Mouse (Mus musculus) colon, adult 2 months (tissue): ENCODE measurements around the gene Gm10750. TPM values are rescaled to one million over a fixed set of nuclear protein-coding genes. Genes with fewer than 3 reads are reported as not detected.

ENCODE experiments used
- polyA plus RNA-seq: library from polyadenylated mRNA; depleted of rRNA; stranded (reverse); fragments of >200 nt; gene quantifications from 2 replicates; pipeline ENCODE4 v1.2.3, GENCODE M21; 2012; rRNA removed

Gm10750 gene
- polyA plus RNA-seq: not detected in 2 replicates

GRCm38 (mm10) chr2:149017137-149017536 is at the start of gene Gm10750:
TSS of gene Gm10750 (minus strand) at chr2:149017237.

GRCm38 (mm10) chr2:149003151-149003550 is 13.9 kb downstream of the Gm10750 start, which contains the start of gene Gm1330:
TSS of gene Gm1330 (minus strand) at chr2:149003251.

Other genes with a start within 250 kb of the Gm10750 start
- not detected in 2 replicates for gene Cst11, start 245.7 kb downstream of the Gm10750 start, polyA plus RNA-seq
- gene 8030411F24Rik, start 235.2 kb downstream of the Gm10750 start, polyA plus RNA-seq: not detected in 2 replicates
- not detected in 2 replicates for gene Cst12, start 227.9 kb downstream of the Gm10750 start, polyA plus RNA-seq
- gene Cst8, start 218.5 kb downstream of the Gm10750 start, polyA plus RNA-seq: not detected in 2 replicates
- not detected in 2 replicates for gene Cst13, start 197.2 kb downstream of the Gm10750 start, polyA plus RNA-seq
- gene Cst9, start 182.1 kb downstream of the Gm10750 start, polyA plus RNA-seq: not detected in 2 replicates
- gene 9230104L09Rik, start 152.2 kb downstream of the Gm10750 start, polyA plus RNA-seq: not detected in 2 replicates
- gene Cst3, start 141.5 kb downstream of the Gm10750 start, polyA plus RNA-seq: 633 and 659 TPM in 2 replicates
- gene Gm1330, start 14.0 kb downstream of the Gm10750 start, polyA plus RNA-seq: not detected in 2 replicates